Mouse (Mus musculus) liver, adult 10 weeks (tissue): ENCODE measurements around the gene Kdelc2. TPM values are rescaled to one million over a fixed set of nuclear protein-coding genes. Genes with fewer than 3 reads are reported as not detected.

Experiments
- polyA plus RNA-seq: library from polyadenylated mRNA; stranded (reverse); fragments of 350-450 nt; fragmentation: Illumina TruSeq; extraction: RNeasy Lipid Tissue Mini Kit (QIAGEN cat#74804); gene quantifications from one replicate; pipeline ENCODE4 v1.2.3, GENCODE M21; 2014; ENCODE audit warnings: low read depth, low replicate concordance

Kdelc2 gene
- polyA plus RNA-seq: 7.4 TPM

DNA sequence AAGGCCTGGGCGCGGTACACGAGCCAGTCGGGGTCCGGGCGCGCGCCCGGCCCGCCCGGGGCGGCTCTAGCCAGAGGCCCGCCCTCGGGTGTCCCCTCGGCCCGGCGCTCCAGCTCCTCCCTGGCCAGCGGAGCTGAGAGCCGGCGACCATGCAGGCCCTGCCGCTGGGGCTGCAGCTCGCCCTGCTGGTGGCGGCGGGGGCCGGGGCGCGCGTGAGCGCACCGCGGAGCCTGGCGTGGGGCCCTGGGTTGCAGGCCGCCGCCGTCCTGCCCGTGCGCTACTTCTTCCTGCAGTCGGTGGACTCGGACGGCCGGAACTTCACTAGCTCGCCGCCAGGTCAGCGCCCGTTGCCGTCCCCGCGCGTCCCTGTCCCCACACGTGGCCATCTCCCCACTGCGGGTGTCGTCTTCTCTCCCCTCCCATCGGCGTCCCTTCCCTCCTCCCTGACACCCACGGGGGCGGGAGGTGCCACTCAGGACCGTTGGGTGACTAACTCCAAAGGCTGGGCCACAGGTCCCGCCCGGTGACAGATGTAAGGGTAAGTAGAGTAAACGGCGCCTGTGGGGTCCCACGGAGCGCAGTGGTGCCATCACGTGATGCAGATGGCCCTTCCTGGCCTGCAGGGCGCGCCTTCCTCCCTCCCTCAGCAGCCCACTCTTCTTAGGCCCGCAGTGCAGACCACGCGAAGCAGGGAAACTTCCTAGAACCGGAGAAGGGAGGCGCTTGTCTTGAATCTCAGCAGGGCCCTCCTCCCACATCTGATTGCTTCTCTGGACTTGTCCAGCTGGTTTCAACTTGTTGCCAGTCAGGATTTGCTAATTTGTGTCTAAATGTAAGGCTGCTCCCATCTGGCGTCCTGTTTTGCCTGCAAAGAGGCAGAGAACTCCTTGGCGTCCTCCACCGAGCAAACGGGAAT lies at the start of gene Kdelc2:
Kdelc2 (plus strand) TSS at position 75 of the 916 bp plus-strand sequence.

DNA sequence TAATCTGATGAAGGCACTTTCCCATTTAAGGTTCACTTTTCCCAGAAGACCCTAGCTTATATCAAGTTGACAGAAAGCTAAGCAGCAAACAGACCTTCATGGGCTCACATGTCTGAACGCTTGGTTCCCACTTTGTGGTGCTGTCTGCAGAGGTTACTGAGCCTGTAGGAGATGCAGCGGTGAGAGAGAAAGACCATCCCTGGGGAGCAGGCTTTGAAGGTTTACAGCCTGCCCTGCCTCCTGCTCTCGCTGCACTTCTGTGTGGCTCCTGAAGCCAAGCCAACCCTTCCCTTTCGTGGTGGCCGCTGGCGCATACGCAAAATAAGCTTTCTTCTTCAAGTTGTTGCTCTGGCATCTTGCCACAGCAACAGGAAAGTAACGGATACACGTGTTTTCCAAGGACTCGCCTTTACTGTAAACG lies 18.5 kb downstream of the Kdelc2 start, which contains the start of gene 4930550C14Rik:
4930550C14Rik (plus strand) TSS at position 35 of the 421 bp plus-strand sequence.

Other genes with a start within 250 kb of the Kdelc2 start
- gene Ddx10, start 136.0 kb upstream of the Kdelc2 start, polyA plus RNA-seq: 19.5 TPM
- 5.7 TPM for gene Exph5, start 82.4 kb upstream of the Kdelc2 start, polyA plus RNA-seq
- not detected for gene 4930550C14Rik, start 18.3 kb downstream of the Kdelc2 start, polyA plus RNA-seq
- 2.9 TPM for gene Atm, start 152.7 kb downstream of the Kdelc2 start, polyA plus RNA-seq
- gene Npat, start 153.0 kb downstream of the Kdelc2 start, polyA plus RNA-seq: 5.2 TPM
- 272 TPM for gene Acat1, start 226.4 kb downstream of the Kdelc2 start, polyA plus RNA-seq